Mouse (Mus musculus) ovary, adult 2 months (tissue): ENCODE data around the gene Ccdc7b. TPM values are rescaled to one million over a fixed set of nuclear protein-coding genes. Genes with fewer than 3 reads are reported as not detected.

Source experiments
- polyA plus RNA-seq: library from polyadenylated mRNA; depleted of rRNA; stranded (reverse); fragments of >200 nt; gene quantifications from 2 replicates; pipeline ENCODE4 v1.2.3, GENCODE M21; 2012; rRNA removed

Gene Ccdc7b
- not detected in 2 replicates for polyA plus RNA-seq

GRCm38 (mm10) chr8:129066834-129067233 is at the start of gene Ccdc7b:
TSS of gene Ccdc7b (plus strand) at chr8:129067134.

GRCm38 (mm10) chr8:129065417-129065816 is 1.5 kb upstream of the Ccdc7b start, which contains the start of gene Ccdc7a:
TSS of gene Ccdc7a (minus strand) at chr8:129065517.

DNA sequence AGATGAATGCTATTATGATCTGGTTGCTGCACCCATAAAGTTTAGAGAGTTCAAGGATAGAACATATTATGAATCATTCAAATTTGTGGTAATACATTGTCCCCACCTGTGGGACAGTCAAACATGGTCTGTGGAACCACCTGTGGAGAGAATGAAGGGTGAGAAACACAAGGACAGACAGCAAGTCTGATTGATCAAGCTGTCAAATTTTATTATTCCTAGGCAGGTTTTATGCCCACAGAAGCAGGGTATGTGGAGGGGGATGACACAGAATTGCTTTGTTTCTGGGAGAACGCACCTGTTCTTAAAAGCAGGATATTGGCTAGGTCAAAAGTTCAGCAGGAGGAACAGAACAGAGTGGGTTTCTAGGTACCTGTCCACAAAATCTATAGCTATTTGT is 64.6 kb downstream of the Ccdc7b start, which contains the start of gene Gm10999:
Gene Gm10999 (minus strand): TSS at position 101 of the 400 bp plus-strand sequence.

Other genes starting within 250 kb of the Ccdc7b start
- not detected in 2 replicates for gene Ccdc7a, start 1.6 kb upstream of the Ccdc7b start, polyA plus RNA-seq
- not detected in 2 replicates for gene Gm10999, start 64.5 kb downstream of the Ccdc7b start, polyA plus RNA-seq
- gene 2610044O15Rik8, start 167.3 kb downstream of the Ccdc7b start, polyA plus RNA-seq = 0.46 and 0.99 TPM in 2 replicates